Mouse (Mus musculus): ENCODE measurements around the gene Ppard.

GRCm38 (mm10) chr17:28207092-28207491 lies 25.4 kb upstream of the Ppard start:
- no peak for TF ChIP-seq POLR2A (IDR thresholded peaks at IDR 0.05; ENCODE audit: borderline replicate concordance, extremely low read depth, insufficient read depth, insufficient read length, poor library complexity, severe bottlenecking)
- TF ChIP-seq CTCF (IDR thresholded peaks at IDR 0.05; ENCODE audit: borderline replicate concordance, extremely low read depth, insufficient read depth, insufficient read length), result no peak

Measured in brain, embryonic 14.5 days (tissue).